Mouse (Mus musculus): ENCODE measurements at regions not wholly inside any gene's neighbourhood (a gene's known extent, or its start where the extent isn't known, plus 50 kb on each side); places are given as distances from the start of the nearest gene placed in this dataset.

- no peak for DNase-seq (ENCODE audit: low spot score in 2 of 2)
These were observed 381.8 kb downstream of the H2al1n start for GRCm38 (mm10) chrX:14592793-14593192.

DNA sequence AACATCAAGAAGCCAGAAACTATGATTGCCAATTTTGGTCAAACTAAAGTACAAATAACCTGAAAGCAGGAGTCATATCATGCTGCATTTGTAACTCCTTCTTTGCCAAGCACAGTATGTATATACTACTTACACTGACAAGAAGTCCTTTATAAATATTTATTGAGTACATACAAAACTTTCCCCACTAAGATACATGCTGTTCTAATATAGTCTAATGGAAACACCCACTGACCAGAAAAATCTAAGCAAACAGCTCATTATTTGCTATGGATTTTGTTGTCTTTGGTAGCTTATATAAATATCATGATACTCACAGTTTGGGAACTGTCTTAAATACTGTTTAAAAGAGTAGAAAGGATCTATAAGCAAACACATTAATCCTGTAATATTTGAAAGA lies 385.9 kb downstream of the H2al1n start:
- no peak for DNase-seq (ENCODE audit: low spot score in 2 of 2)

DNA sequence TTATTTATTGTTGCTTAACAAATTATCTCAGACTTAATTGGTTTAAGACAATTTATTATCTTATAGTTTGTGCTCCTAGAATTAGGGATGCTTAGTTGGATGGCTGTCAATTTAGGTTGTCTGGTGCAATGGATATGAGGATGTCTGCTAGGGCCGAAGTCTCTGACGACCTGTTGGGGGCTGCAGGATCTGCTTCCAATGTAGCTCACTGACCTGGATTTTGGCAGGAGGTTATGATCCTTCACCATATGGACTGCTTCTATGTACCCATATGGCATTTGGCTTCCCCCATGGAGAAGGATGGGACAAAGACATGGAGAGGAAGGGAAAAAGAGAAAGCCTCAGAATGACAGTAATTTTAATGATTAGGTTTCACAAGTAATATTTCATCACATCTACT lies 391.0 kb downstream of the H2al1n start:
- DNase-seq (ENCODE audit: low spot score in 2 of 2), result no peak

DNA sequence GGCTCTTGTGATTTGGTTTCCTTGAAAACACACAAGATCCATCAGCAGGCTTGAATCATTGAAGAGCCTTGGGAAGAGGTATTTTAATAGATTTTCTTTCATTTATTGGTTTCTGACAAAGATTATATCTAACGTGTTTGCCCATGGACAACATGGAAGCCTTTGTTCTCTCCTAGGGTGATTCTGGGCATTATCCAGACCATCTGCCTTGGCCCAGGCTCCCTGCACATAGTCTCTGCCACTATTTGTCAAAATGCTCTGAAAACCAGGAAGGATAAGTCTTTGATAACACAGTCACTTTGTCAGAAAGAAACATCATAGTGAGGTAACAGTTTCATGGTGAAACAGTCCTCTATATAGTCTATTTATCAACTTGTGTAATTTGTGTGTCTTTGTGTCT lies 398.2 kb downstream of the H2al1n start:
- DNase-seq (ENCODE audit: low spot score in 2 of 2), result no peak

- peak; percentile 1 for DNase-seq (ENCODE audit: low spot score in 2 of 2)
These were observed 417.4 kb downstream of the H2al1n start for GRCm38 (mm10) chrX:14628267-14628901.

DNA sequence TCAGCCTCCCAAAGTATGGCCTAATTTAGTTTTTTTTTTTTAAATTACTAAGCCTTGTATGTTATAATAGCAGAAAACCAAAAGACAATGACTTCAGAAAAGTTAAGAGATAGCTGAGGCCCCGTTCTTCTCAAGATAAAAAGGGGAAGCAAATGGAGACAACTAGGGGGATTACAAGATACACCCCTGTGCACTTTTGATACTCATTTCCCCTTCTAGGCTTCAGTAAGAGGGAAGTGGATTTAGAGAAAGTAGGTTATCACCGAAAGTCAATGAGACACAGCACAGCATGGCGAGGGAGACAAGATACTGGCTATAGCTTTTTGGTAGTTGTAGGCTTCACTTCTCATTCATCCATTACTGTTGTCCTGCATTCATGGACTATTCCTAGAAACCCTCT lies 428.4 kb downstream of the H2al1n start:
- DNase-seq (ENCODE audit: low spot score in 2 of 2), result no peak

- DNase-seq (ENCODE audit: low spot score in 2 of 2), result no peak
These were observed 453.9 kb downstream of the H2al1n start for GRCm38 (mm10) chrX:14664852-14665251.

- no peak for DNase-seq (ENCODE audit: low spot score in 2 of 2)
These were observed 485.4 kb downstream of the H2al1n start for GRCm38 (mm10) chrX:14696375-14696774.

DNA sequence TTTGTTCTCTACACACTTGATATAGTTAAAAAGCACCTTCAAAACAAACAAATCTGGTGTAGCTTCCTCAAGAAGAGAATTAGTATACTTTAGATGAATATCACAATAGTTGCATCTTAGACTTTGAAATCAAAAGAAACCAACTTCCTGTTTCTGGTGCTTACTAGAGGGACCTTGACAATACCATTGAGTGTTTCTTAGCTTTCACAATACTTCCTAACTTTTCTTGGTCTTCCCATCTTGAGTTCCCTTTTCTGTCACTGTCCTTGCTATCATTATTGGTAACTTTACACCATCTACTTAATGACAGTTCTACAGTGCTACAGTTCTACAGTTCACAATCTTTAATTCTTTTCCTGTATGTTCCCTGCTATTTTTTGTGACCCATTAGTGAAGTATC lies 528.1 kb downstream of the H2al1n start:
- no peak for DNase-seq (ENCODE audit: low spot score in 2 of 2)

Measured in right cerebral cortex, adult 2 months (tissue).